Mouse (Mus musculus) embryonic facial prominence, embryonic 13.5 days (tissue): ENCODE measurements around the gene Tas2r143. TPM values are rescaled to one million over a fixed set of nuclear protein-coding genes. Genes with fewer than 3 reads are reported as not detected.
A peak's percentile ranks its signal among the peaks of the same experiment; 100 is the strongest.

ENCODE experiments used
- ATAC-seq: fragments of 200-750 bp; cut with Nextera tagmentation; 2 replicates; pipeline ENCODE4 v1.8.0; 2017; ENCODE audit warnings: low read depth; ENCODE audit not compliant: insufficient number of reproducible peaks, insufficient read depth, low FRiP score, low TSS enrichment
- H3K27ac ChIP-seq: fragments of 300-500 bp; sonication (generic); 2 replicates; pipeline ENCODE4 v1.5.1; 2015; ENCODE audit warnings: moderate library complexity, mild to moderate bottlenecking, inconsistent platforms
- H3K27me3 ChIP-seq: fragments of 300-500 bp; sonication (generic); 2 replicates; pipeline ENCODE4 v1.6.1; 2015; ENCODE audit warnings: mild to moderate bottlenecking, inconsistent platforms
- H3K36me3 ChIP-seq: fragments of 300-500 bp; sonication (generic); 2 replicates; pipeline ENCODE4 v1.6.1; 2015; ENCODE audit warnings: mild to moderate bottlenecking, inconsistent platforms
- H3K4me1 ChIP-seq: fragments of 300-500 bp; sonication (generic); 2 replicates; pipeline ENCODE4 v1.6.1; 2015; ENCODE audit warnings: inconsistent platforms
- H3K4me2 ChIP-seq: fragments of 300-500 bp; sonication (generic); 2 replicates; pipeline ENCODE4 v1.6.1; 2015; ENCODE audit warnings: moderate library complexity, mild to moderate bottlenecking, inconsistent platforms
- H3K4me3 ChIP-seq: fragments of 300-500 bp; sonication (generic); 2 replicates; pipeline ENCODE4 v1.5.1; 2015; ENCODE audit warnings: mild to moderate bottlenecking, inconsistent platforms
- H3K9ac ChIP-seq: fragments of 300-500 bp; sonication (generic); 2 replicates; pipeline ENCODE4 v1.6.1; 2015; ENCODE audit warnings: mild to moderate bottlenecking, inconsistent platforms
- H3K9me3 ChIP-seq: fragments of 300-500 bp; sonication (generic); 2 replicates; pipeline ENCODE4 v1.6.1; 2016; ENCODE audit warnings: inconsistent platforms
- WGBS: fragments of 180-500 bp; shearing (Covaris S2); methylation state at CpG from one replicate; pipeline ENCODE4 v1.1.7; 2015; ENCODE audit warnings: mixed read lengths; 5-methylcytosine and 5-hydroxymethylcytosine counted together
- polyA plus RNA-seq: library from polyadenylated mRNA; unstranded; fragments of >200 nt; fragmentation: Nextera tagmentation; extraction: Ambion mirVana; gene quantifications from 2 replicates; pipeline ENCODE4 v1.2.1, GENCODE M21; 2015

Tas2r143 gene
- polyA plus RNA-seq, 1 experiment from 2014 or later = not detected

- Histone ChIP-seq H3K9me3 (no peaks in the 10 kb centered on the region), H3K27ac (no peak overlapping the region), H3K27me3 (no peaks in the 10 kb centered on the region), H3K4me3 (no peak overlapping the region), H3K9ac (no peak overlapping the region), H3K4me2 (no peak overlapping the region), H3K4me1 (peaks cover 21% of the 10 kb centered on the region), H3K36me3 (no peaks in the 10 kb centered on the region)
- no peak for ATAC-seq
- WGBS = 56% methylated on average over 4 of the region's 4 CpGs
These were observed 29.2 kb upstream of the Tas2r143 start for GRCm38 (mm10) chr6:42370630-42371363.

GRCm38 (mm10) chr6:42372001-42372400 lies 28.0 kb upstream of the Tas2r143 start:
- Histone ChIP-seq H3K27me3 (no peaks in the 10 kb centered on the region), H3K9me3 (no peaks in the 10 kb centered on the region), H3K36me3 (no peaks in the 10 kb centered on the region), H3K9ac (peak overlapping the region; percentile 76; the same call in 1 of the 2 replicates), H3K4me3 (peak overlapping the region; percentile 63), H3K4me2 (peak overlapping the region; percentile 91), H3K4me1 (peaks cover 21% of the 10 kb centered on the region), H3K27ac (peak overlapping the region; percentile 64; the same call in 1 of the 2 replicates)
- 11% methylated on average over 3 of the region's 3 CpGs for WGBS
- ATAC-seq = no peak

GRCm38 (mm10) chr6:42372421-42372815 lies 27.6 kb upstream of the Tas2r143 start:
- Histone ChIP-seq H3K9me3 (no peaks in the 10 kb centered on the region), H3K27me3 (no peaks in the 10 kb centered on the region), H3K9ac (peak overlapping the region; percentile 76), H3K4me2 (peak overlapping the region; percentile 91), H3K36me3 (no peaks in the 10 kb centered on the region), H3K4me1 (peaks cover 21% of the 10 kb centered on the region), H3K27ac (peak overlapping the region; percentile 64; the same call in 1 of the 2 replicates), H3K4me3 (peak overlapping the region; percentile 63)
- peak; percentile 22 for ATAC-seq
- WGBS = 12% methylated on average over 9 of the region's 9 CpGs

GRCm38 (mm10) chr6:42372816-42373547 lies 27.1 kb upstream of the Tas2r143 start, which contains the start of gene Epha1:
Gene Epha1, minus strand, starts transcription at chr6:42373268.
- peak within 1 kb of the TSS; percentile 63 for H3K4me3 ChIP-seq
- no peaks in the 10 kb centered on the region for H3K9me3 ChIP-seq
- H3K36me3 ChIP-seq = no peaks in the 10 kb centered on the region
- peaks cover 21% of the 10 kb centered on the region for H3K4me1 ChIP-seq
- no peaks in the 10 kb centered on the region for H3K27me3 ChIP-seq
- H3K9ac ChIP-seq = peak within 1 kb of the TSS; percentile 76
- WGBS = under 1% methylated on average over 36 of the region's 36 CpGs
- peak within 1 kb of the TSS; percentile 64 for H3K27ac ChIP-seq
- ATAC-seq = peak; percentile 60
- H3K4me2 ChIP-seq = peak within 1 kb of the TSS; percentile 91

- Histone ChIP-seq H3K27me3 (no peaks in the 10 kb centered on the region), H3K9ac (peak overlapping the region; percentile 76), H3K4me2 (peak overlapping the region; percentile 91), H3K36me3 (no peaks in the 10 kb centered on the region), H3K27ac (no peak overlapping the region), H3K9me3 (no peaks in the 10 kb centered on the region), H3K4me3 (peak overlapping the region; percentile 63), H3K4me1 (peaks cover 21% of the 10 kb centered on the region)
- no peak for ATAC-seq
- 35% methylated on average over 7 of the region's 7 CpGs for WGBS
These were observed 26.2 kb upstream of the Tas2r143 start for GRCm38 (mm10) chr6:42373669-42374430.

- ATAC-seq = no peak
- no peak overlapping the region for H3K27ac ChIP-seq
These were observed 25.3 kb upstream of the Tas2r143 start for GRCm38 (mm10) chr6:42374701-42375100.

GRCm38 (mm10) chr6:42375131-42375530 lies 24.9 kb upstream of the Tas2r143 start:
- Histone ChIP-seq H3K9ac (no peak overlapping the region), H3K9me3 (no peaks in the 10 kb centered on the region), H3K4me1 (peaks cover 21% of the 10 kb centered on the region), H3K27me3 (no peaks in the 10 kb centered on the region), H3K4me2 (no peak overlapping the region), H3K4me3 (no peak overlapping the region), H3K36me3 (no peaks in the 10 kb centered on the region), H3K27ac (no peak overlapping the region)
- WGBS = 73% methylated on average over 2 of the region's 2 CpGs
- ATAC-seq = no peak

More at GRCm38 (mm10) chr6:42374701-42375100, 25.3 kb upstream of the Tas2r143 start:
- Histone ChIP-seq H3K36me3 (no peaks in the 10 kb centered on the region), H3K9ac (no peak overlapping the region), H3K4me1 (peaks cover 21% of the 10 kb centered on the region), H3K4me3 (no peak overlapping the region), H3K27me3 (no peaks in the 10 kb centered on the region), H3K9me3 (no peaks in the 10 kb centered on the region), H3K4me2 (no peak overlapping the region)
- WGBS = 78% methylated on average over 4 of the region's 4 CpGs

GRCm38 (mm10) chr6:42376016-42376415 lies 24.0 kb upstream of the Tas2r143 start:
- no peak for ATAC-seq

GRCm38 (mm10) chr6:42376504-42377019 lies 23.5 kb upstream of the Tas2r143 start:
- WGBS = 68% methylated on average over 6 of the region's 6 CpGs

More at GRCm38 (mm10) chr6:42376016-42376415, 24.0 kb upstream of the Tas2r143 start:
- Histone ChIP-seq H3K4me3 (no peak overlapping the region), H3K4me1 (peaks cover 24% of the 10 kb centered on the region), H3K27me3 (no peaks in the 10 kb centered on the region), H3K9ac (no peak overlapping the region), H3K27ac (no peak overlapping the region), H3K9me3 (no peaks in the 10 kb centered on the region), H3K36me3 (no peaks in the 10 kb centered on the region), H3K4me2 (no peak overlapping the region)
- 37% methylated on average over 4 of the region's 4 CpGs for WGBS

GRCm38 (mm10) chr6:42377280-42377679 lies 22.8 kb upstream of the Tas2r143 start:
- Histone ChIP-seq H3K4me2 (no peak overlapping the region), H3K9ac (no peak overlapping the region), H3K27me3 (no peaks in the 10 kb centered on the region), H3K27ac (no peak overlapping the region), H3K9me3 (no peaks in the 10 kb centered on the region), H3K36me3 (no peaks in the 10 kb centered on the region), H3K4me3 (no peak overlapping the region), H3K4me1 (peaks cover 18% of the 10 kb centered on the region)
- WGBS = 74% methylated on average over 5 of the region's 5 CpGs
- no peak for ATAC-seq

More at GRCm38 (mm10) chr6:42376504-42377019, 23.5 kb upstream of the Tas2r143 start:
- H3K27ac ChIP-seq = no peak overlapping the region
- H3K4me3 ChIP-seq = no peak overlapping the region
- H3K9me3 ChIP-seq = no peaks in the 10 kb centered on the region
- no peak for ATAC-seq
- H3K27me3 ChIP-seq = no peaks in the 10 kb centered on the region
- no peaks in the 10 kb centered on the region for H3K36me3 ChIP-seq
- H3K4me1 ChIP-seq = peaks cover 24% of the 10 kb centered on the region
- no peak overlapping the region for H3K4me2 ChIP-seq
- H3K9ac ChIP-seq = no peak overlapping the region

- Histone ChIP-seq H3K4me1 (0 out of 2 replicates have a peak, but pooled peaks cover 3% of the 10 kb centered on the region), H3K36me3 (no peaks in the 10 kb centered on the region), H3K4me3 (no peak overlapping the region), H3K9ac (no peak overlapping the region), H3K27me3 (no peaks in the 10 kb centered on the region), H3K9me3 (no peaks in the 10 kb centered on the region), H3K4me2 (no peak overlapping the region), H3K27ac (peak overlapping the region; percentile 33; the same call in 1 of the 2 replicates)
- ATAC-seq = no peak
- 31% methylated on average over 3 of the region's 3 CpGs for WGBS
These were observed 20.5 kb upstream of the Tas2r143 start for GRCm38 (mm10) chr6:42379551-42379950.
